Mouse (Mus musculus) liver, embryonic 15.5 days (tissue): Measurements from ENCODE around the gene Nfia. TPM values are rescaled to one million over a fixed set of nuclear protein-coding genes. Genes with fewer than 3 reads are reported as not detected.

Source experiments
- ATAC-seq: fragments of 200-750 bp; cut with Nextera tagmentation; 2 replicates; pipeline ENCODE4 v1.8.0; 2017; ENCODE audit warnings: moderate number of reproducible peaks, mild to moderate bottlenecking, moderate library complexity; ENCODE audit not compliant: insufficient read depth
- H3K27ac ChIP-seq: fragments of 300-500 bp; sonication (generic); replicated peaks from 2 replicates; pipeline ENCODE4 v1.5.1; 2015; ENCODE audit warnings: mild to moderate bottlenecking, inconsistent platforms
- H3K27me3 ChIP-seq: fragments of 300-500 bp; sonication (generic); 2 replicates; pipeline ENCODE4 v1.6.1; 2015; ENCODE audit warnings: mild to moderate bottlenecking, inconsistent platforms
- H3K36me3 ChIP-seq: fragments of 300-500 bp; sonication (generic); replicated peaks from 2 replicates; pipeline ENCODE4 v1.6.1; 2015; ENCODE audit warnings: moderate library complexity, mild to moderate bottlenecking, inconsistent platforms
- H3K4me1 ChIP-seq: fragments of 300-500 bp; sonication (generic); replicated peaks from 2 replicates; pipeline ENCODE4 v1.6.1; 2015; ENCODE audit warnings: inconsistent platforms
- H3K4me2 ChIP-seq: fragments of 300-500 bp; sonication (generic); 2 replicates; pipeline ENCODE4 v1.6.1; 2015; ENCODE audit warnings: moderate library complexity, mild to moderate bottlenecking, inconsistent platforms
- H3K4me3 ChIP-seq: fragments of 300-500 bp; sonication (generic); replicated peaks from 2 replicates; pipeline ENCODE4 v1.5.1; 2015; ENCODE audit warnings: mild to moderate bottlenecking, inconsistent platforms
- H3K9ac ChIP-seq: fragments of 300-500 bp; sonication (generic); 2 replicates; pipeline ENCODE4 v1.6.1; 2015; ENCODE audit warnings: moderate library complexity, mild to moderate bottlenecking, inconsistent platforms
- H3K9me3 ChIP-seq: fragments of 300-500 bp; sonication (generic); replicated peaks from 2 replicates; pipeline ENCODE4 v1.6.1; 2016; ENCODE audit warnings: inconsistent platforms
- WGBS: fragments of 180-500 bp; shearing (Covaris S2); methylation state at CpG from one replicate; pipeline ENCODE4 v1.1.7; 2015; ENCODE audit warnings: mixed read lengths; ENCODE audit not compliant: insufficient replicate concordance; 5-methylcytosine and 5-hydroxymethylcytosine counted together
- polyA plus RNA-seq: library from polyadenylated mRNA; unstranded; fragments of >200 nt; fragmentation: Nextera tagmentation; extraction: Ambion mirVana; gene quantifications from 2 replicates; pipeline ENCODE4 v1.2.1, GENCODE M21; 2015

Nfia gene
- polyA plus RNA-seq, 1 experiment from 2014 or later, result 4.1 TPM

GRCm38 (mm10) chr4:98055036-98055435 lies 282.5 kb downstream of the Nfia start:
- H3K4me1 ChIP-seq, result no peaks in the 10 kb centered on the region
- ATAC-seq, result no peak
- no peak overlapping the region for H3K9ac ChIP-seq
- no peaks in the 10 kb centered on the region for H3K27me3 ChIP-seq
- 65% methylated on average over 4 of the region's 4 CpGs for WGBS
- H3K36me3 ChIP-seq, result no peaks in the 10 kb centered on the region
- no peak overlapping the region for H3K4me3 ChIP-seq
- no peaks in the 10 kb centered on the region for H3K9me3 ChIP-seq
- H3K27ac ChIP-seq, result no peak overlapping the region
- H3K4me2 ChIP-seq, result no peak overlapping the region

GRCm38 (mm10) chr4:98056396-98057020 lies 284.0 kb downstream of the Nfia start:
- no peak for ATAC-seq
- H3K9ac ChIP-seq, result no peak overlapping the region

GRCm38 (mm10) chr4:98057246-98057645 lies 284.7 kb downstream of the Nfia start:
- Histone ChIP-seq H3K27me3 (no peaks in the 10 kb centered on the region), H3K4me2 (no peak overlapping the region), H3K9me3 (no peaks in the 10 kb centered on the region), H3K27ac (no peak overlapping the region), H3K36me3 (no peaks in the 10 kb centered on the region), H3K4me1 (no peaks in the 10 kb centered on the region), H3K9ac (no peak overlapping the region), H3K4me3 (no peak overlapping the region)
- 72% methylated on average over 12 of the region's 12 CpGs for WGBS
- no peak for ATAC-seq

More at GRCm38 (mm10) chr4:98056396-98057020, 284.0 kb downstream of the Nfia start:
- Histone ChIP-seq H3K9me3 (no peaks in the 10 kb centered on the region), H3K27me3 (no peaks in the 10 kb centered on the region), H3K4me2 (no peak overlapping the region), H3K4me3 (no peak overlapping the region), H3K27ac (no peak overlapping the region), H3K36me3 (no peaks in the 10 kb centered on the region), H3K4me1 (no peaks in the 10 kb centered on the region)
- WGBS, result 43% methylated on average over 7 of the region's 7 CpGs

GRCm38 (mm10) chr4:98057721-98058120 lies 285.2 kb downstream of the Nfia start:
- H3K9me3 ChIP-seq, result no peaks in the 10 kb centered on the region
- no peak for ATAC-seq
- H3K27ac ChIP-seq, result no peak overlapping the region
- no peak overlapping the region for H3K4me3 ChIP-seq
- H3K4me1 ChIP-seq, result no peaks in the 10 kb centered on the region
- no peaks in the 10 kb centered on the region for H3K36me3 ChIP-seq
- H3K4me2 ChIP-seq, result no peak overlapping the region
- WGBS, result 56% methylated on average over 4 of the region's 4 CpGs
- H3K27me3 ChIP-seq, result no peaks in the 10 kb centered on the region
- H3K9ac ChIP-seq, result no peak overlapping the region

- Histone ChIP-seq H3K4me1 (no peaks in the 10 kb centered on the region), H3K27me3 (no peaks in the 10 kb centered on the region), H3K36me3 (no peaks in the 10 kb centered on the region), H3K9ac (no peak overlapping the region), H3K9me3 (no peaks in the 10 kb centered on the region), H3K27ac (no peak overlapping the region), H3K4me2 (no peak overlapping the region), H3K4me3 (no peak overlapping the region)
- ATAC-seq, result no peak
These were observed 285.6 kb downstream of the Nfia start for GRCm38 (mm10) chr4:98058182-98058581.

GRCm38 (mm10) chr4:98060601-98061000 lies 288.1 kb downstream of the Nfia start:
- Histone ChIP-seq H3K4me1 (no peaks in the 10 kb centered on the region), H3K9me3 (no peaks in the 10 kb centered on the region), H3K27ac (no peak overlapping the region), H3K27me3 (no peaks in the 10 kb centered on the region), H3K4me3 (no peak overlapping the region), H3K36me3 (0 out of 2 replicates have a peak, but pooled peaks cover 4% of the 10 kb centered on the region), H3K4me2 (no peak overlapping the region), H3K9ac (no peak overlapping the region)
- 46% methylated on average over 1 of the region's 1 CpGs for WGBS
- no peak for ATAC-seq

GRCm38 (mm10) chr4:98061086-98061485 lies 288.6 kb downstream of the Nfia start:
- WGBS, result 54% methylated on average over 1 of the region's 1 CpGs
- Histone ChIP-seq H3K4me1 (no peaks in the 10 kb centered on the region), H3K4me3 (no peak overlapping the region), H3K27me3 (no peaks in the 10 kb centered on the region), H3K27ac (no peak overlapping the region), H3K9ac (no peak overlapping the region), H3K36me3 (0 out of 2 replicates have a peak, but pooled peaks cover 4% of the 10 kb centered on the region), H3K9me3 (no peaks in the 10 kb centered on the region), H3K4me2 (no peak overlapping the region)
- no peak for ATAC-seq

GRCm38 (mm10) chr4:98063280-98063679 lies 290.7 kb downstream of the Nfia start:
- no peaks in the 10 kb centered on the region for H3K27me3 ChIP-seq
- H3K9me3 ChIP-seq, result no peaks in the 10 kb centered on the region
- no peaks in the 10 kb centered on the region for H3K4me1 ChIP-seq
- no peak overlapping the region for H3K4me2 ChIP-seq
- H3K9ac ChIP-seq, result no peak overlapping the region
- WGBS, result 72% methylated on average over 3 of the region's 3 CpGs
- no peak overlapping the region for H3K4me3 ChIP-seq
- no peak overlapping the region for H3K27ac ChIP-seq
- ATAC-seq, result no peak
- 0 out of 2 replicates have a peak, but pooled peaks cover 4% of the 10 kb centered on the region for H3K36me3 ChIP-seq

GRCm38 (mm10) chr4:98076106-98076505 lies 303.6 kb downstream of the Nfia start:
- 64% methylated on average over 7 of the region's 7 CpGs for WGBS
- Histone ChIP-seq H3K27ac (no peak overlapping the region), H3K4me3 (no peak overlapping the region), H3K36me3 (no peaks in the 10 kb centered on the region), H3K4me2 (no peak overlapping the region), H3K9ac (no peak overlapping the region), H3K9me3 (no peaks in the 10 kb centered on the region), H3K4me1 (no peaks in the 10 kb centered on the region), H3K27me3 (no peaks in the 10 kb centered on the region)
- no peak for ATAC-seq

- Histone ChIP-seq H3K4me3 (no peak overlapping the region), H3K36me3 (no peaks in the 10 kb centered on the region), H3K4me2 (no peak overlapping the region), H3K27me3 (no peaks in the 10 kb centered on the region), H3K9ac (no peak overlapping the region), H3K9me3 (no peaks in the 10 kb centered on the region), H3K4me1 (no peaks in the 10 kb centered on the region), H3K27ac (no peak overlapping the region)
- no peak for ATAC-seq
- WGBS, result 46% methylated on average over 7 of the region's 7 CpGs
These were observed 304.1 kb downstream of the Nfia start for GRCm38 (mm10) chr4:98076624-98077023.

- no peak for ATAC-seq
- Histone ChIP-seq H3K27ac (no peak overlapping the region), H3K4me2 (no peak overlapping the region), H3K36me3 (no peaks in the 10 kb centered on the region), H3K9ac (no peak overlapping the region), H3K9me3 (no peaks in the 10 kb centered on the region), H3K4me3 (no peak overlapping the region), H3K4me1 (no peaks in the 10 kb centered on the region), H3K27me3 (no peaks in the 10 kb centered on the region)
- 53% methylated on average over 1 of the region's 1 CpGs for WGBS
These were observed 308.1 kb downstream of the Nfia start for GRCm38 (mm10) chr4:98080586-98080985.

GRCm38 (mm10) chr4:98081962-98082361 lies 309.4 kb downstream of the Nfia start:
- no peaks in the 10 kb centered on the region for H3K4me1 ChIP-seq
- no peaks in the 10 kb centered on the region for H3K27me3 ChIP-seq
- H3K9ac ChIP-seq, result no peak overlapping the region
- no peak overlapping the region for H3K27ac ChIP-seq
- H3K36me3 ChIP-seq, result no peaks in the 10 kb centered on the region
- ATAC-seq, result no peak
- no peak overlapping the region for H3K4me3 ChIP-seq
- no peaks in the 10 kb centered on the region for H3K9me3 ChIP-seq
- no peak overlapping the region for H3K4me2 ChIP-seq
- WGBS, result 23% methylated on average over 1 of the region's 1 CpGs
